Mouse (Mus musculus): ENCODE data around the gene Kat5.

GRCm38 (mm10) chr19:5599224-5599623 lies 10.8 kb downstream of the Kat5 start:
- TF ChIP-seq POLR2A (IDR thresholded peaks at IDR 0.05; ENCODE audit: borderline replicate concordance, extremely low read depth, insufficient read depth, insufficient read length, poor library complexity, severe bottlenecking) (no peak), CTCF (IDR thresholded peaks at IDR 0.05; ENCODE audit: borderline replicate concordance, extremely low read depth, insufficient read depth, insufficient read length) (no peak)

All from brain, embryonic 14.5 days (tissue).